Mouse (Mus musculus) embryo, embryonic 11 days (tissue): ENCODE results near the gene Magea1.
"Not testable (repeated sequence)": the region's sequence is repeated elsewhere in the genome, so short reads cannot be mapped to it uniquely, and the experiment has no call there.

Experiments
- DNase-seq: peaks from one replicate; pipeline ENCODE4 v3.0.0-alpha.2; 2015

The Magea1 gene

GRCm38 (mm10) chrX:155089693-155090092 is at the start of gene Magea1:
Magea1 (minus strand) TSS chrX:155089793.
- not testable (repeated sequence) for DNase-seq

- not testable (repeated sequence) for DNase-seq
These were observed 38.7 kb upstream of the Magea1 start, which contains the start of gene Cldn34b2 for GRCm38 (mm10) chrX:155128312-155128711. Cldn34b2 (minus strand) TSS chrX:155128412.

- DNase-seq = peak; percentile 3
These were observed 8.4 kb upstream of the Magea1 start for GRCm38 (mm10) chrX:155098024-155098423.

GRCm38 (mm10) chrX:155093566-155093965 is 4.0 kb upstream of the Magea1 start, which contains the start of gene Magea2:
Magea2 (minus strand) TSS chrX:155093666.
- DNase-seq = not testable (repeated sequence)

- DNase-seq = not testable (repeated sequence)
These were observed 26.5 kb downstream of the Magea1 start, which contains the start of gene Magea5 for GRCm38 (mm10) chrX:155063045-155063444. Magea5 (minus strand) TSS chrX:155063145.
